Mouse (Mus musculus): ENCODE measurements around the gene Vax1. TPM values are rescaled to one million over a fixed set of nuclear protein-coding genes. Genes with fewer than 3 reads are reported as not detected.

The Vax1 gene
- polyA plus RNA-seq, 1 experiment from 2014 or later = not detected

DNA sequence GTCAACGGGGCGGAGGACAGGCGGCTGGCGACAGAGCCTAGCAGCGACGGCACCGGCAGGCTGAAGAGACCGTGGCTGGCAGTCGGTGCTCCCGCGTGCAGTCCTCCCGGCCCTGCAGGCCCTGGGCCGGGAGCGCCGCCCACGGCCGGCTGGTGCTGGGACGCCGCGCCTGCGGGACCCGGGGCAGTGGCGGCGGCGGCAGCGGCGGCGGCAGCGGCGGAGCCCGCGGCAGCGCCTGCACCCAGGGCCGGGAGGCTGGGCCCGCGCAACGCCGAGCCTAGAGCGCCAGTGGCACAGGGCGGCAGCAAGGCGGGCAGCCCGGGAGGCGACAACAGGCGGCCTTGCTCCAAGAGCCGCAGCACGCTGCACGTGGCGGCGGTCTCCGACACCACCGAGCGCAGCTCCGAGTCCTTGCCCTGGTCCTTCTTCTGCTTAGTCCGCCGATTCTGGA is 3.5 kb downstream of the Vax1 start:
- no peak for DNase-seq (ENCODE audit: low spot score)
- 3% methylated on average over 55 of the region's 55 CpGs for WGBS

GRCm38 (mm10) chr19:59165577-59165976 is 4.3 kb downstream of the Vax1 start:
- no peaks in the 10 kb centered on the region for H3K36me3 ChIP-seq
- peak overlapping the region; percentile 60; the same call in 1 of the 2 replicates for H3K4me3 ChIP-seq
- 7% methylated on average over 7 of the region's 7 CpGs for whole genome bisulfite sequencing
- no peak for DNase-seq (ENCODE audit: low spot score)
- no peaks in the 10 kb centered on the region for H3K9me3 ChIP-seq
- H3K4me1 ChIP-seq = peaks cover 33% of the 10 kb centered on the region
- peaks cover 100% of the 10 kb centered on the region for H3K27me3 ChIP-seq (ENCODE audit: insufficient read depth, poor library complexity, severe bottlenecking)
- H3K27ac ChIP-seq = no peak overlapping the region

More for the DNA sequence above, 3.5 kb downstream of the Vax1 start:
- H3K27ac ChIP-seq = peak overlapping the region; percentile 71
- H3K9me3 ChIP-seq = no peaks in the 10 kb centered on the region
- H3K27me3 ChIP-seq (ENCODE audit: insufficient read depth, poor library complexity, severe bottlenecking) = peaks cover 100% of the 10 kb centered on the region
- no peaks in the 10 kb centered on the region for H3K36me3 ChIP-seq
- peak overlapping the region; percentile 60 for H3K4me3 ChIP-seq
- peaks cover 38% of the 10 kb centered on the region for H3K4me1 ChIP-seq

DNA sequence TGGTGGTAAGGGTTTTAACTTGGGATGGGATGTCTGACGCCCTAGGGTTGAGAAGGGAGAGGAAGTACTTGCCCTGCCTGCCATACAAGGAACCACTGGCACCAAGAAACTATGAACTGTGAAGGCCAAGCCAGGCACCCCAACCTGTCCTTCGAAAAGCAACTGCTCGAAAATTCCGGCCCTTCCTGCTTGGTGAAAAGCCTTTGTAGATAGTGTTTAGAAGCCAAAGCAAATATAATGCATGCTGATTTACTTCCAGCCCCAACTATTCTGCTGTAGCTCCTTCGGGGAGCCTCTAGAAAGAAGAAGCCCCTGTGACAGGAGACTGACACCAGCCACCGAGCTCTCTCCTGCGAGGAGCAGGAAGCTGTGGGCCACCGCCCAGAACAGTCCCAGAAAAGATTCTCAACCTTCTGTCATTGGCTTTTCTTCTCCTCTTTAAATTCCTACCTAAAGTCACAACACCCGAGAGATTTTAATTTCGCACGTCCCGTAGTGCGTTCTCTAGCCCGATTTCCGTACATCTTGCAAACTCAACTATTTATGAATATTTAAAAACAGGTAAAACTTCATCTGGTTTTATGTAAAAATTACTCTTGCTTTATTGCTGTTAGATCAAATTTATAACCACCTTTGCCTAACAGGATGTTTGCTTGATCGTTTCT is 4.8 kb downstream of the Vax1 start:
- no peaks in the 10 kb centered on the region for H3K9me3 ChIP-seq
- DNase-seq (ENCODE audit: low spot score) = no peak
- peaks cover 98% of the 10 kb centered on the region for H3K27me3 ChIP-seq (ENCODE audit: insufficient read depth, poor library complexity, severe bottlenecking)
- no peak overlapping the region for H3K4me3 ChIP-seq
- no peaks in the 10 kb centered on the region for H3K36me3 ChIP-seq
- peaks cover 27% of the 10 kb centered on the region for H3K4me1 ChIP-seq
- H3K27ac ChIP-seq = no peak overlapping the region
- 11% methylated on average over 16 of the region's 16 CpGs for WGBS

- Histone ChIP-seq H3K27ac (no peak overlapping the region), H3K36me3 (no peaks in the 10 kb centered on the region), H3K27me3 (ENCODE audit: insufficient read depth, poor library complexity, severe bottlenecking) (peaks cover 96% of the 10 kb centered on the region), H3K4me3 (no peak overlapping the region), H3K9me3 (no peaks in the 10 kb centered on the region), H3K4me1 (peaks cover 18% of the 10 kb centered on the region)
- 41% methylated on average over 1 of the region's 1 CpGs for WGBS
- DNase-seq (ENCODE audit: low spot score) = no peak
These were observed 5.7 kb downstream of the Vax1 start for GRCm38 (mm10) chr19:59164111-59164510.

DNA sequence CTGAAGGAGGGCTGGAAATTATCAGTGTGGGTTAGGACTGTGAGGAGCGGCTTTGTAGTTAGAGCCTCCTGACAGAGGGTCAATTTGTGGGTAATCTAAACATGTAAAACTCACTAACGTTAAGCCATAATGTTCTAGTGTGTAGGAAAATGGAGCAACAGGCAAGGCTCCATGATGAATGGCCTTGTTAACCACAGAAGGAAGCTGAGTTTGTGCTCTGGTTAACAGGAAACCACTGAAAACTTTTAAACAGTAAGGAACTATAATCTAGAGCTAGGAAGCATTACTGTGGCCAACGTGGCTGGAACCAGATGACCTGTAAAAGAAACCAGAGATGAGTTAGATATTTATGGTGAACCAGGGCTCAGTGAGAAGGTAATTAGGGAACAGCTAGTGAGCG is 13.2 kb downstream of the Vax1 start:
- Histone ChIP-seq H3K4me3 (no peak overlapping the region), H3K27me3 (ENCODE audit: insufficient read depth, poor library complexity, severe bottlenecking) (peaks cover 31% of the 10 kb centered on the region), H3K36me3 (no peaks in the 10 kb centered on the region), H3K9me3 (no peaks in the 10 kb centered on the region), H3K27ac (no peak overlapping the region), H3K4me1 (no peaks in the 10 kb centered on the region)
- WGBS = 52% methylated on average over 4 of the region's 4 CpGs
- no peak for DNase-seq (ENCODE audit: low spot score)

DNA sequence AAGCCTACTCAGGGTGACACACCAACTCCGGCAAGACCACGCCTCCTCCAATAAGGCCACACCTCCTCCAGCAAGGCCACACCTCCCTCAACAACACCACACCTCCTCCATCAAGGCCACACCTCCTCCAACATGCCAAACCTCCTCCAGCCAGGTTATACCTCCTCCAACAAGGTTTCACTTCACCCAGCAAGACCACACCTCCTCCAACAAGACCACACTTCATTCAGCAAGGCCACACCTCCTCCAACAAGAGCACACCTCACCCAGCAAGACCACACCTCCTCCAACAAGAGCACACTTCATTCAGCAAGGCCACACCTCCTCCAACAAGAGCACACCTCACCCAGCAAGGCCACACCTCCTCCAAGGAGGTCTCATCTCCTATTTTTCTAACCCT is 15.7 kb downstream of the Vax1 start:
- no peaks in the 10 kb centered on the region for H3K36me3 ChIP-seq
- WGBS = 88% methylated on average over 2 of the region's 2 CpGs
- peaks cover 10% of the 10 kb centered on the region for H3K27me3 ChIP-seq (ENCODE audit: insufficient read depth, poor library complexity, severe bottlenecking)
- H3K9me3 ChIP-seq = no peaks in the 10 kb centered on the region
- DNase-seq (ENCODE audit: low spot score) = no peak
- no peak overlapping the region for H3K4me3 ChIP-seq
- H3K4me1 ChIP-seq = no peaks in the 10 kb centered on the region
- H3K27ac ChIP-seq = no peak overlapping the region

DNA sequence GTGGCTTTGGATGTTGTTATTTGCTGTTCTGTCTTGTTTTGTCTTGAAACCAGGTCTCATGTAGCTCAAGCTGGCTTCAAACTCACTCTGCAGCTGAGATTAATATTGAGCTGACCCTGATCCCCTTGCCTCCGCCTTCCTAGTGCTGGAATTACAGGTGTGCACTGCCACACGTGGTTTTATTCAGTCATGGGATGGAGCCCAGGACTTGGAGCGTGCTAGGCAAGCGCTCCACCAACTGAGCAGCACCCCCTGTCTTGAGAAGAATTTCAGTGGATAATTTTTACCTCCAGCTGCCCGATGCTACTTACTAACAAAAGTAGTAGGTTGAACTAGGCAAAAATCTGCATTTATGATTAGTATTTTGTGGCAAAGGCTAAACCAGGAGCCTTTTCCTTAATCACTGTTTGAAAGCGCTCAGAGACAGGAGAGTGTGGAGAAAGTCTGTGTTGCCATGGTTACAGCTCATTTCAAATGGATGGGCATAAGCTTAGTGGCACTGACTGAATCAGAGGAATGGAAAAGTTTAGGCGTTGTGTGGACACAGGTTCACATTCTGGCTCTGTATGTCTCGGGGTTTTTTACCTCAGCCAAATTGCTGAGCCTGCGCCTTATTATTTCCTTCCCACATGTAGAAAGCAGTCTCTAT is 24.2 kb downstream of the Vax1 start:
- H3K4me3 ChIP-seq = no peak overlapping the region

GRCm38 (mm10) chr19:59145064-59145463 is 24.8 kb downstream of the Vax1 start:
- Histone ChIP-seq H3K9me3 (no peaks in the 10 kb centered on the region), H3K27ac (no peak overlapping the region)
- 74% methylated on average over 6 of the region's 6 CpGs for WGBS

More for the DNA sequence above, 24.2 kb downstream of the Vax1 start:
- WGBS = 68% methylated on average over 9 of the region's 9 CpGs
- Histone ChIP-seq H3K9me3 (no peaks in the 10 kb centered on the region), H3K4me1 (no peaks in the 10 kb centered on the region), H3K36me3 (no peaks in the 10 kb centered on the region), H3K27me3 (ENCODE audit: insufficient read depth, poor library complexity, severe bottlenecking) (0 out of 2 replicates have a peak, but pooled peaks cover 5% of the 10 kb centered on the region), H3K27ac (no peak overlapping the region)
- DNase-seq (ENCODE audit: low spot score) = no peak

DNA sequence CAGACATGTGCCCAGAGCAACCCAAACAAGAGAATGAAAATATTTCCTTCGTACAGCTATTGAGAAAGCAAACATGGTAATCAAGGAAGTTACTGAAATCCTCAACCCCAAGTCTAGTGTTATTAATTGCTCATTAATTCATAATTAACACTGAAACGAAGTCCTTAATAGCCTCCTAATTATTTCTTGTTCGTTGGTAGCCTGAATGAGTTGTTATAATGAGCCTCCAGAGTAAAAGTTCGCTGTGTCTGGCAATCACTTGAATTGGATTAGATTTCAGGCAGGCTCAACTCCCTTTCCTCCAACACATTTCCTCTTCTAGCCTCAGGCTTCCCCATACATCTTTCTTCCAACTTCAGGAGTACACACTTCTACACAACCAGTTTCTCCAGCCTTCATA is 27.6 kb downstream of the Vax1 start:
- Histone ChIP-seq H3K9me3 (no peaks in the 10 kb centered on the region), H3K27me3 (ENCODE audit: insufficient read depth, poor library complexity, severe bottlenecking) (0 out of 2 replicates have a peak, but pooled peaks cover 5% of the 10 kb centered on the region), H3K36me3 (no peaks in the 10 kb centered on the region), H3K4me1 (no peaks in the 10 kb centered on the region), H3K4me3 (no peak overlapping the region), H3K27ac (no peak overlapping the region)
- 67% methylated on average over 4 of the region's 4 CpGs for WGBS
- DNase-seq (ENCODE audit: low spot score) = no peak

More at GRCm38 (mm10) chr19:59145064-59145463, 24.8 kb downstream of the Vax1 start:
- no peaks in the 10 kb centered on the region for H3K4me1 ChIP-seq
- no peak overlapping the region for H3K4me3 ChIP-seq
- no peak for DNase-seq (ENCODE audit: low spot score)
- H3K36me3 ChIP-seq = no peaks in the 10 kb centered on the region
- H3K27me3 ChIP-seq (ENCODE audit: insufficient read depth, poor library complexity, severe bottlenecking) = 0 out of 2 replicates have a peak, but pooled peaks cover 5% of the 10 kb centered on the region

- Histone ChIP-seq H3K27ac (no peak overlapping the region), H3K4me3 (no peak overlapping the region), H3K36me3 (no peaks in the 10 kb centered on the region), H3K9me3 (no peaks in the 10 kb centered on the region), H3K27me3 (ENCODE audit: insufficient read depth, poor library complexity, severe bottlenecking) (no peaks in the 10 kb centered on the region), H3K4me1 (no peaks in the 10 kb centered on the region)
- 69% methylated on average over 8 of the region's 8 CpGs for WGBS
- no peak for DNase-seq (ENCODE audit: low spot score)
These were observed 34.5 kb downstream of the Vax1 start for GRCm38 (mm10) chr19:59135387-59135786.

DNA sequence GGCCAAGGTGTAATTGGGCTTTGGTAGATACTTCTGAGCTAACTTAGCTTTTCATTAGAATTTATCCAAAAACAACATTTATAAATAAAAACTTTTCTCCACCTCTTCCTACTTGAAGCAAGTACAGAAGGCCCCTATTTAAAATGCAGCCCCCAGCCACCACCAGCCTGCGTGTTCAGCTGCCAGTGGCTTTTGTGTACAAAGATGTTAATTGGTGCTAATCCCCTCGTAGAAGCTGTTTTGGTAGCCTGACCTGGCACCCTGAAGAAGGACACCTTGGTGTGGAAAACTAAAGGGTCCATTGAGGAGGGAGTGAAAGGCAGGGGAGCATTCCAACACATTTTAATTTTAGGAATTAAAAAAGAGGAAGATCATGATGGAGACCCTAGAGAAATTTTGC is 34.9 kb downstream of the Vax1 start:
- H3K9me3 ChIP-seq = no peaks in the 10 kb centered on the region
- no peaks in the 10 kb centered on the region for H3K4me1 ChIP-seq
- H3K27me3 ChIP-seq (ENCODE audit: insufficient read depth, poor library complexity, severe bottlenecking) = no peaks in the 10 kb centered on the region
- no peak for DNase-seq (ENCODE audit: low spot score)
- H3K4me3 ChIP-seq = no peak overlapping the region
- no peaks in the 10 kb centered on the region for H3K36me3 ChIP-seq
- 36% methylated on average over 2 of the region's 2 CpGs for WGBS
- no peak overlapping the region for H3K27ac ChIP-seq

- H3K4me1 ChIP-seq = no peaks in the 10 kb centered on the region
- 73% methylated on average over 11 of the region's 11 CpGs for WGBS
- no peak overlapping the region for H3K27ac ChIP-seq
- H3K36me3 ChIP-seq = no peaks in the 10 kb centered on the region
- DNase-seq (ENCODE audit: low spot score) = no peak
- H3K27me3 ChIP-seq (ENCODE audit: insufficient read depth, poor library complexity, severe bottlenecking) = no peaks in the 10 kb centered on the region
- no peaks in the 10 kb centered on the region for H3K9me3 ChIP-seq
- H3K4me3 ChIP-seq = no peak overlapping the region
These were observed 36.7 kb downstream of the Vax1 start for GRCm38 (mm10) chr19:59133202-59133601.

- DNase-seq (ENCODE audit: low spot score) = no peak
- no peak overlapping the region for H3K4me3 ChIP-seq
- no peaks in the 10 kb centered on the region for H3K27me3 ChIP-seq (ENCODE audit: insufficient read depth, poor library complexity, severe bottlenecking)
- no peaks in the 10 kb centered on the region for H3K36me3 ChIP-seq
- H3K9me3 ChIP-seq = no peaks in the 10 kb centered on the region
- H3K27ac ChIP-seq = no peak overlapping the region
- 76% methylated on average over 2 of the region's 2 CpGs for WGBS
- no peaks in the 10 kb centered on the region for H3K4me1 ChIP-seq
These were observed 40.2 kb downstream of the Vax1 start for GRCm38 (mm10) chr19:59129671-59130070.

Measured in heart, embryonic 10.5 days (tissue).